Mouse (Mus musculus) left cerebral cortex, adult 11 months (tissue): ENCODE measurements around the gene Rtp3.

Experiments used
- DNase-seq: peaks from one replicate; pipeline ENCODE4 v3.0.0; 2022; ENCODE audit warnings: low spot score

The Rtp3 gene

DNA sequence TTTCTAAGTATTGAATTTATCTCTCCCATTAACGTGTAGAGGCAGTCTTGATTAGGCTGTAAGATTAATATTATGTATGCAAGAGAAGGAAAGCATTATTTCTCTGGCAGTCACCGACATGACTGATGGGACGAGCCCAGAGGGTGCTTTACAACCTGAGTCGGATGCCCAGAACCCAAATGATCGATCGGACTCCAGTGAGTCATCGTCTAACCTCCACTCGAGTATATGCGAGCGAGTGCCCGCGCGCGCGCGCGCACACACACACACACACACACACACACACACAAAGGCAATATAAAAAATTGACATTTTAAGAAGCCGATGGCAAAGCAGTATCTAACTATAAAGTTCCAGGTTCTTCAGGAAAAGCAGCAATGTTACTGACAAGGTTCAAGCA is 45.0 kb downstream of the Rtp3 start:
- no peak for DNase-seq

DNA sequence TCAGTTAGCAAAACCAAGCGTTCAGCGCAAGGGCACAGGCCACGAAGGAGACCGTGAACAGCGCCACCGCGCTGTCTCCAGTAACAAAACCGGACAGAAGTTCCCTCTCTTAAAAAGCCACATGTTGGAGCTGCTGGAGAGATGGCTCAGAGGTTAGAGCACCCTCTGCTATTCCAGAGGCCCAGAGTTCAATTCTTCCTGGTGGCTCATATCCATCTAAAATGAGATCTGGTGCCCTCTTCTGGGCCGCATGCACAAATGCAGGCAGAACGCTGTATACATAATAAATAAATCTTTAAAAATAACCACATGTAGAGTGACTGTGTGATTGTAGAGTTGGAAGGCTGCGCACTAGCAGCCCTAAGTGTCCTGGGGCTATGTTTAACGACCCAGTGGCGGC is 46.1 kb downstream of the Rtp3 start:
- no peak for DNase-seq

DNA sequence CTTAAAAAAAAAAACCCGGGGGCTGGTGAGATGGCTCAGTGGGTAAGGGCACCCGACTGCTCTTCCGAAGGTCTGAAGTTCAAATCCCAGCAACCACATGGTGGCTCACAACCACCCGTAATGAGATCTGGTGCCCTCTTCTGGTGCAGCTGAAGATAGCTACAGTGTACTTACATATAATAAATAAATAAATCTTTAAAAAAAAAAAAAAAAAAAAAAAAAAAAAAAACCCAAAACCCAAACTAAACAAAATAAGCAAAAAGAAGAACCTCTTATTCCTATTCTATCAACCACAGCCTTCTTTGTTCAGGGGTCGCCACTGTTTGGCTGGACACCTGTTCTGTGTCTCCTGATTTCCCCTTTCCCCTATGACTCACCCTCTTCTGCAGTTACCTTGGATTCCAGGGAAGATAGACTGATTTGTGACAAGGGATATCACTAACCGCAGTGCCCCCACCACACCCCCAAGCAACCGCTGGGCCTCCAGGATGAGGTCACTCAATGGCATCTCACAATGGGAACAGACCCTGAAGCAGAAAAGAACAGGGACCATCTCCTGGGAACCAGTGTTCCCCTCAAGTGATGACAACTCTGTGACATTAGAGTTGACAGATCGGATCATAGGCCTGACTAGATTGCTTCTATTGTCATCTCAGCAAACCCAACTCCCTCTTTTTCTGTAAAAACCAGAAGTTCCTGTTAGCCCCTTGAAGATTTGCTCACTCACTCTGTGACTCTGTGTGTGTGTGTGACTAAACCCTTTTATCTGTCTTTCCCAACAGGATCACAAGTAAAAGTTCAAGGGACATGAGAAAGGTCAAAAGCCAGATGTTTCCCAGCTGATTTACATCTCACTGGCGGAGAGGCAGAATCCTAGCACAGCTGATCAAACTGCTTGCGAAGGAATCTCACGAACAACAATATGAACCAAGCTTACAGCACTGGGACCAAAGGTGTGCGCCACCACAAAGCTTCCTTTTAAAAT is 52.6 kb downstream of the Rtp3 start:
- no peak for DNase-seq

DNA sequence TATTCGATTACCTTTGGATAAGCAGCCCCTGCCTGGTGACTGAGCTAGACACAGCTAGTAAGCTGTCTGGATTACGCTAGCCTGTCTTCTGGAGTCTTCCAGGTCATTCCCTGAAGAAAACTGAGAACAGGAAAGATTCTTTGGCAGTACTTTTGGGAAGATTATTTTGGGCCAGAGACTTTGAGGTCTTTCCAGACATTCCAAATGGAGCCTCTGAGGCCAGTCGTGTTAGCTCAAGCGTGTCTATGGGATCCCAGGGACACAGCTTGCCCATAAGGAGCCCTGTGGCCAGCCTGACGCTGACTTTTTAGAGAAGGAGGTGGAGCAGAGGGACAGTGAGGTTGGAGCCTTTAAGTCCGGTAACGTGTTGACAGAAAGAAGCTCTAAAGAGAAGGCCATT is 54.4 kb downstream of the Rtp3 start:
- no peak for DNase-seq
